Comparison of ENCODE assay signal across 21 mouse cellular contexts in genomic region chr2:71248071-71248470, GRCm38 (mm10). TPM values are rescaled to one million over a fixed set of nuclear protein-coding genes. Genes with fewer than 3 reads are reported as not detected.
DNase-seq lines count a peak whose midpoint lies in the region; ATAC-seq and TF ChIP-seq lines count a peak whose summit lies in the region.
"Had no signal": no experiment of that assay in that cellular context is flagged by ENCODE, and none has a peak within 500 bp of the region (broad histone marks: within the 10 kb centered on the region; RNA-seq: fewer than 3 reads in every experiment).

No protein-coding gene starts in this region.

- H3K79me2 ChIP-seq in macrophage (ENCODE audit: inconsistent target): peaks cover 45% of the 10 kb centered on the region

- H3K4me3 ChIP-seq in embryonic facial prominence, embryonic 11.5 days (ENCODE audit: low read depth, low read length): no peak overlapping the region
- no peak overlapping the region for H3K4me3 ChIP-seq in embryonic facial prominence, embryonic 10.5 days
- no peak overlapping the region for H3K4me3 ChIP-seq in bone marrow macrophage, adult 2 months (ENCODE audit: insufficient read depth, low read length)
- H3K4me3 ChIP-seq in macrophage (ENCODE audit: inconsistent target): no peak overlapping the region
- H3K4me3 ChIP-seq: embryonic facial prominence, embryonic 12.5 days; forebrain, embryonic 12.5 days; heart, embryonic 13.5 days had no signal

- H3K9me3 ChIP-seq in embryonic facial prominence, embryonic 11.5 days (replicated peaks; ENCODE audit: control insufficient read depth, low read length): no peaks in the 10 kb centered on the region
- H3K9me3 ChIP-seq in embryonic facial prominence, embryonic 10.5 days: no peaks in the 10 kb centered on the region
- H3K9me3 ChIP-seq: embryonic facial prominence, embryonic 12.5 days; forebrain, embryonic 12.5 days; heart, embryonic 13.5 days had no signal

- no peak overlapping the region for H3K4me2 ChIP-seq in embryonic facial prominence, embryonic 11.5 days (ENCODE audit: low read depth, low read length)
- H3K4me2 ChIP-seq: embryonic facial prominence, embryonic 12.5 days; forebrain, embryonic 12.5 days; heart, embryonic 13.5 days had no signal

- no peak for ATAC-seq in embryonic facial prominence, embryonic 11.5 days (replicated peaks; ENCODE audit: insufficient number of reproducible peaks, low FRiP score, low TSS enrichment, low read depth)
- ATAC-seq: forebrain, embryonic 16.5 days; hindbrain, embryonic 16.5 days; inflammation-experienced regulatory T-cells, adult 6 months; intestine, postnatal 0 days had no signal

- H3K27me3 ChIP-seq in embryonic facial prominence, embryonic 11.5 days (ENCODE audit: control insufficient read depth, insufficient read depth, low read length): no peaks in the 10 kb centered on the region
- H3K27me3 ChIP-seq in embryonic facial prominence, embryonic 10.5 days (replicated peaks; ENCODE audit: low read depth, poor library complexity, severe bottlenecking): no peaks in the 10 kb centered on the region
- H3K27me3 ChIP-seq: CH12.LX; embryonic facial prominence, embryonic 12.5 days; forebrain, embryonic 12.5 days; heart, embryonic 13.5 days had no signal

- H3K36me3 ChIP-seq in embryonic facial prominence, embryonic 11.5 days (replicated peaks; ENCODE audit: control insufficient read depth, insufficient read depth, low read depth, low read length): peaks cover 4% of the 10 kb centered on the region; the same call in 1 of the 2 replicates
- peaks cover 77% of the 10 kb centered on the region for H3K36me3 ChIP-seq in embryonic facial prominence, embryonic 10.5 days (replicated peaks)
- peaks cover 56% of the 10 kb centered on the region for H3K36me3 ChIP-seq in macrophage (ENCODE audit: inconsistent target)

- H3K27ac ChIP-seq in embryonic facial prominence, embryonic 11.5 days (replicated peaks; ENCODE audit: low read depth, low read length): no peak overlapping the region
- no peak overlapping the region for H3K27ac ChIP-seq in embryonic facial prominence, embryonic 10.5 days (replicated peaks)
- peak overlapping the region; percentile 27 for H3K27ac ChIP-seq in bone marrow macrophage, adult 2 months (ENCODE audit: insufficient read depth, low read depth, low read length)
- peak overlapping the region; percentile 58 for H3K27ac ChIP-seq in macrophage
- H3K27ac ChIP-seq: embryonic facial prominence, embryonic 12.5 days; forebrain, embryonic 12.5 days; heart, embryonic 13.5 days had no signal

- TF ChIP-seq CTCF in bone marrow macrophage, adult 2 months (IDR thresholded peaks at IDR 0.05; ENCODE audit: low read depth, low read length): no peak

- no peak overlapping the region for H3K9ac ChIP-seq in embryonic facial prominence, embryonic 11.5 days (replicated peaks; ENCODE audit: low read length)
- H3K9ac ChIP-seq: embryonic facial prominence, embryonic 12.5 days; forebrain, embryonic 12.5 days; heart, embryonic 13.5 days had no signal

- peak; percentile 28 for DNase-seq in embryonic facial prominence, embryonic 11.5 days (ENCODE audit: low spot score)
- DNase-seq in embryonic facial prominence, embryonic 10.5 days (ENCODE audit: low spot score): no peak
- no peak for DNase-seq in adrenal gland, postnatal 25 days
- DNase-seq in embryo, embryonic 9.5 days (ENCODE audit: extremely low spot score): no peak
- no peak for DNase-seq in natural killer cell, adult 2 months (ENCODE audit: low spot score in 2 of 2)
- DNase-seq: adrenal gland, adult 8-10 months; cerebellum, adult 11-12 months; cerebellum, adult 9-10 months; cerebellum, postnatal 25 days; gastrocnemius, postnatal 25 days; heart, postnatal 36 days had no signal

- no peak for TF ChIP-seq POLR2A in bone marrow macrophage, adult 2 months (IDR thresholded peaks at IDR 0.05; ENCODE audit: borderline replicate concordance, low read depth, low read length)

- H3K4me1 ChIP-seq in embryonic facial prominence, embryonic 11.5 days (ENCODE audit: control insufficient read depth, insufficient read depth, low read length): no peaks in the 10 kb centered on the region
- H3K4me1 ChIP-seq in embryonic facial prominence, embryonic 10.5 days: no peaks in the 10 kb centered on the region
- peaks cover 7% of the 10 kb centered on the region for H3K4me1 ChIP-seq in bone marrow macrophage, adult 2 months (ENCODE audit: control insufficient read depth, insufficient read depth, low read length)
- H3K4me1 ChIP-seq: embryonic facial prominence, embryonic 12.5 days; heart, embryonic 13.5 days had no signal

- WGBS in embryonic facial prominence, embryonic 11.5 days: 63% methylated on average over 3 of the region's 3 CpGs
- 63% methylated on average over 3 of the region's 3 CpGs for WGBS in embryonic facial prominence, embryonic 10.5 days
- WGBS in macrophage (ENCODE audit: missing documents): 10% methylated on average over 3 of the region's 3 CpGs

RNA-seq across cellular contexts. Expression of gene Dync1i2, which starts 36.6 kb away (rescaled TPM):
- polyA plus RNA-seq in embryonic facial prominence, embryonic 11.5 days (2014; fragmentation: Nextera tagmentation; extraction: Ambion mirVana): 157 and 167 TPM in 2 replicates
- polyA plus RNA-seq in embryonic facial prominence, embryonic 10.5 days (2016; fragmentation: Nextera tagmentation; extraction: Ambion mirVana): 119 and 122 TPM in 2 replicates
- 144 and 146 TPM in 2 replicates for polyA plus RNA-seq in bone marrow macrophage, adult 2 months (2012; ENCODE audit: insufficient read depth, insufficient read length, missing spikeins)
- total RNA-seq in macrophage (2018; cell fraction: chromatin; rRNA removed): 100 to 1,000 TPM in 24 of 26 experiments, 10 to 100 TPM in 2; 93.1 to 332 (median 148) TPM
- 100 to 1,000 TPM; 134 to 184 (median 162) TPM for total RNA-seq in macrophage (2018; cell fraction: cytosol; rRNA removed)
- total RNA-seq in macrophage (2018; cell fraction: nucleus; rRNA removed): 100 to 1,000 TPM in 23 of 26 experiments, 10 to 100 TPM in 3; 94.9 to 355 (median 159) TPM
- polyA plus RNA-seq in macrophage (2018): 168 to 235 TPM (median 216 TPM) in 3 replicates
- 100 and 101 TPM in 2 replicates for total RNA-seq in adrenal gland, postnatal 25 days (2021)

Comparison
In these comparisons a context has a peak if more than half of its experiments do, and no peak if none do; other contexts are left out.
1. H3K27ac ChIP-seq: peak in bone marrow macrophage, adult 2 months (single experiment) and macrophage (single experiment); none in embryonic facial prominence, embryonic 11.5 days (single experiment) and embryonic facial prominence, embryonic 10.5 days (single experiment).